Mouse (Mus musculus) natural killer cell, adult 2 months (primary cell): Measurements from ENCODE around the gene Gtpbp3.
"Not testable (repeated sequence)": the region's sequence is repeated elsewhere in the genome, so short reads cannot be mapped to it uniquely, and the experiment has no call there.

Source experiments
- DNase-seq, 2 experiments: peaks; one replicate each; pipeline ENCODE4 v3.0.0; 2022; ENCODE audit warnings: low spot score in 2 of 2

Gene Gtpbp3

GRCm38 (mm10) chr8:71530735-71531467 is 43.0 kb downstream of the Gtpbp3 start:
- DNase-seq: not testable (repeated sequence)

GRCm38 (mm10) chr8:71534263-71534810 is 46.4 kb downstream of the Gtpbp3 start:
- no peak for DNase-seq

DNA sequence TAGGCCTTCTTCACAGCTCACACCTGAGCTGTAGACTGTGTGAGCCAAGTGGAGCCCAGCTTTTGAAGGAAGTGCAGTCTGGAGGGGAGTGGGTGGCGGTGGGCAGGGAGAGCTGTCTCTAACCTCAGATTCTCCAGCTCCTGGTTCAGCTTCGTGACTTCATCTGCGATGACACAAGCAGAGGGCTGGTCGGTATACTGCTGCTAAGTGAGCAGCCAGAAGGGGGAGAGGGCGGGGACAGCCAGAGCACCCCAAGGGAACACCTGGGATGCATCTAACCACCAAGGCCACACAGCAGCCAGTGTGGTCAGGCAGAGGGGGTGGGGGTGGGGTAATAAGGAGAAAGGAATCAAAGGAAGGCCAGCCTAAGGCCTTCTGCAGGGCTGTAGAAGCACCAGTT is 47.8 kb downstream of the Gtpbp3 start:
- no peak for DNase-seq

DNA sequence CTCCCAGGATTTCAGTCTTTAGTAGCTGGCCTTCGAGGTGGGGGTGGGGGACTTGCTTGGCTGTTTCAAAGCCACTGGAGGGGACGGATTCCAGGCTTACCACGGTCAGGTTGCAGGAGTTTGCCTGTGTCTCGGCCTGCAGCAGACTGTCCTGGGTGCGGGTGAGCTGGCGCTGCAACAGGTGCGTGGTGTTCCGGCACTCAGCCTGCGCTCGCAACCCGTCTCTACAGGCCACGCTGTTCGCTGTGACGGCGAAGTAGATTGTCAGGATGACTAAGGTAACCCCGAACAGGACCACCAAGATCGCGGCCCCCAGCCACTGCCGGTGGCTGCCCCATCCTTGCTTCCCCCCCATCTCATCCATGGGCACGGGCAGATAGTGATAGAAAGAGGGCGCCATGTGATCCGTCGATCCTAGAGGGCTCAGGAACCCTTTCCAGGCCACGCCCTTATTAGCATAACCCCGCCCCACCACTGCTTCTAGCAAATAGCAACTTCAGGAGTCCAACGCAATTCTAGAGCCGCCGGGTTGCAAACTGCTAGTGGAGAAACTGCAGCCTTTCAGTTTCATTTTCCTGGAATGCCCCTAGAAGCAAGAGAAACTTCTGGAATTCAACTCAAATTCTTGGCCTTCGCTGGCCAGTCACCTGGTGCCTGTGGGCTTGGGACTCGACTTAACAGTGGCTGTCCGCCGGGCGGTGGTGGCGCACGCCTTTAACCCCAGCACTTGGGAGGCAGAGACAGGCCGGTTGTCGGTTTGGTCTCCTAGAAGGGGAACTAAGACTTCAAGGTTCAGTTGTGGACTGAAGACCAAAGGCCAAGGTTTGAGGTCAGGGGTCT is 49.3 kb downstream of the Gtpbp3 start, which contains the start of gene Bst2:
Gene Bst2, minus strand, starts transcription at position 429 of the 840 bp plus-strand sequence.
- peak; percentile 70 to 79 for DNase-seq

- DNase-seq: peak; percentile 96
These were observed 54.9 kb downstream of the Gtpbp3 start, which contains the start of gene Mvb12a for GRCm38 (mm10) chr8:71542632-71543343. Mvb12a (plus strand) TSS chr8:71542922.

DNA sequence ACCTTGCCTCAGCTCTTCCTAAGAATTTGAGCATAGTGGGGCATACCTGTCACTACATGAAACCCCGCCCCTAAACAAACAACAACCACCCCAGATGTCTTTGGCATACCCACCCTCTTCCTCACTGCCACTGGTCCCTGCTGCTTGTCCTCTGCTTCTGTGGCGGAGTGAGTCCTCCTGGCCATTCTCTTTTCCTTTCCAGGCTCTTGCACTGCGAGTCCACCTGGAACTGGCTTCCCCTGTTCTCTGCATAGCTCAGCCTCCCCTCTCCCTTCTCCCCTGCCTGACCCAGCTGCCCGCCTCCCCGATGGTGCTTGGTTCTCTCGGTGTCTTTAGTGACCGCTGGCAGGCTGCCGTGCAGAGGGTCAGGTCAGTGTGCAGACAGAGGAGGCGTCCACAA is 55.9 kb downstream of the Gtpbp3 start:
- DNase-seq: no peak

DNA sequence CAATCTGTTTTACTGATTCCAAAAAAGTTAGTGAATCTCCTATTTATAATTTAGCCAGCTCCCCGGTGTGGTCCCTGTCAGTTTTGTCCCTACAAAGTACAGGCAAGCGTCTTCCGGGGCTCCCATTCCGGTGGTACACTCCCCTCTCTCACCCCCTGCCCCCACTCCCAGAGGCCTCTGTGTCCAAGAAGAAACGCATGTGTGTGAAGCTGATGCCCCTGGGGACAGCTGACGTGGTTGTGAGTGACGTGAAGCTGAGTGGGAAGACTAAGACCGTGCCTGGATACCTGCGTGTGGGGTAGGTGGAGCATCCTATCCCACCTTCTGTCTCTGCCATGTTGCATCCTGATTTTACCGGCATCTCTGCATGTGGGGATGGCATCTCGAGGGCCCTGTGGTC is 57.1 kb downstream of the Gtpbp3 start:
- no peak for DNase-seq

DNA sequence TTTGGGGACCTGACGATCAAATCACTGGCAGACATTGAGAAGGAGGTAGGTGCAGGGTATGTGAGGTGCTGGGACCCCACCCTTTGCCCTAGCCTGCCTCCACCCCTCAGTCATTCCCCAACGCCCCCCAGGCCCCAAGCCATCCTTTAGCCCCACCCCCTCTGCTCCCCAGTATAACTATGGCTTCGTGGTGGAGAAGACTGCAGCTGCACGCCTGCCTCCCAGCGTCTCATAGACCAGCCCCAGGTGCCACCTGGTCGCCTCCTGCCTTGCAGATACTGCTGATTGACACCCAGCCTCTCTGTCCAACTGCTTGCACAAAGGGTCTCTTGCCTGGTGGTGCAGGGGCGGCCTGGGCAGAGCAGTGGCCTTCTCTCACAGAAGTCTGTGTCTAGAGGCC is 59.7 kb downstream of the Gtpbp3 start:
- DNase-seq: no peak
